9 mouse cellular contexts compared by ENCODE assay signal in the genomic region with DNA sequence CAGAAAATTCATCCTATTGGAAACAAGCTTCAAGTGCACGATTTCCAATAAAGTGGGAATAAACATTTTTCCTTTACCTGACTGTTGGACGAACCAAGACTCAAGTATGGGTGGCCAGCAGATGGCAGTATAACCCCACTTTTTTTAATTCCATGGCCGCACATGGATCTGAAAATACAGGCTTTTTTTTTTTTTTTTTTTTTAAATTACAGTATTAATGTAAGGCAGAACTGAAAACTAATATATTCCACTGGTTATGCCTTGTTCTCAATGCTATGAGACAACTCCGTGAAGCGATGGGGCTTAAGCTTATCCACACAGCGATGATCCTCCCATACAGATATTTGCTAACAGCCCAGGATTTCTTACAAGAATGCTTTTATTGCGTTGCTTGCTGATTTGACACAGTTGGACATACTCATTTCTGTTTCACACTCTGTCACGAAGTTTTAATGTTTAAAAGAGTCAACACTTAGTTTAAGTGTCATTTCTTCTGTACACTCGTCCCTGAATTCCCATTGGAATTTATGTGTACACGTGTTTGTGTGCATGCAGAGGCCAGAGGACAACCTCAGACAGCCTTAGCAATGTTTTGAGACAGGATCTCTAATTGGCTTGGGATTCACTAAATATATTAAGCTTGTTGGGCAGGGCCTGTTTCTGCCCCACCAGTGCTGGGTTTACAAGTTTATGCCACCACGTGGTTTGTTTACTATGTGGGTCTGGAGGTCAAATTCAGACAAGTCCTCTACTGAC.
DNase-seq lines count a peak whose midpoint lies in the region; ATAC-seq lines count a peak whose summit lies in the region.
"Had no signal": no experiment of that assay in that cellular context is flagged by ENCODE, and none has a peak within 500 bp of the region (broad histone marks: within the 10 kb centered on the region; RNA-seq: fewer than 3 reads in every experiment).

No protein-coding gene starts in this region.

- no peak overlapping the region for H3K4me2 ChIP-seq in forebrain, embryonic 15.5 days (replicated peaks)
- no peak overlapping the region for H3K4me2 ChIP-seq in neural tube, embryonic 12.5 days (replicated peaks)
- H3K4me2 ChIP-seq: heart, embryonic 13.5 days had no signal

- peak; percentile 8 for DNase-seq in adrenal gland, postnatal 25 days
- DNase-seq in adrenal gland, adult 2 months, result no peak
- DNase-seq in testis, postnatal 10 days (ENCODE audit: low spot score), result peak; percentile 50
- DNase-seq in testis, postnatal 14 days (ENCODE audit: low spot score), result no peak
- peak; percentile 11 to 43 for DNase-seq in layer of hippocampus, postnatal 14 days (ENCODE audit: low spot score in 2 of 2)

- no peak overlapping the region for H3K9ac ChIP-seq in forebrain, embryonic 15.5 days (replicated peaks)
- no peak overlapping the region for H3K9ac ChIP-seq in neural tube, embryonic 12.5 days
- H3K9ac ChIP-seq: heart, embryonic 13.5 days had no signal

- H3K27ac ChIP-seq in forebrain, embryonic 15.5 days (replicated peaks), result no peak overlapping the region
- no peak overlapping the region for H3K27ac ChIP-seq in neural tube, embryonic 12.5 days
- H3K27ac ChIP-seq: heart, embryonic 13.5 days had no signal

- no peaks in the 10 kb centered on the region for H3K9me3 ChIP-seq in forebrain, embryonic 15.5 days
- no peaks in the 10 kb centered on the region for H3K9me3 ChIP-seq in neural tube, embryonic 12.5 days
- H3K9me3 ChIP-seq: heart, embryonic 13.5 days had no signal

- WGBS in forebrain, embryonic 15.5 days, result 41% methylated on average over 11 of the region's 11 CpGs
- 50% methylated on average over 11 of the region's 11 CpGs for WGBS in neural tube, embryonic 12.5 days

- peaks cover 3% of the 10 kb centered on the region; the same call in 1 of the 2 replicates for H3K4me1 ChIP-seq in forebrain, embryonic 15.5 days
- no peaks in the 10 kb centered on the region for H3K4me1 ChIP-seq in neural tube, embryonic 12.5 days
- H3K4me1 ChIP-seq: heart, embryonic 13.5 days had no signal

- no peaks in the 10 kb centered on the region for H3K36me3 ChIP-seq in forebrain, embryonic 15.5 days
- no peaks in the 10 kb centered on the region for H3K36me3 ChIP-seq in neural tube, embryonic 12.5 days
- H3K36me3 ChIP-seq: heart, embryonic 13.5 days had no signal

- no peak overlapping the region for H3K4me3 ChIP-seq in forebrain, embryonic 15.5 days
- H3K4me3 ChIP-seq in neural tube, embryonic 12.5 days, result no peak overlapping the region
- H3K4me3 ChIP-seq: heart, embryonic 13.5 days had no signal

- ATAC-seq in forebrain, embryonic 15.5 days (replicated peaks), result peak; percentile 73
- peak; percentile 70; the same call in 1 of the 2 replicates for ATAC-seq in neural tube, embryonic 12.5 days (ENCODE audit: low FRiP score, low read depth)
- ATAC-seq in megakaryocyte-erythroid progenitor cell, adult 5-6 weeks (replicated peaks; ENCODE audit: low FRiP score, low TSS enrichment, poor library complexity, severe bottlenecking), result no peak

- H3K27me3 ChIP-seq in forebrain, embryonic 15.5 days, result no peaks in the 10 kb centered on the region
- H3K27me3 ChIP-seq in neural tube, embryonic 12.5 days (replicated peaks), result no peaks in the 10 kb centered on the region
- H3K27me3 ChIP-seq: heart, embryonic 13.5 days had no signal

Comparison
In these comparisons a context has a peak if more than half of its experiments do, and no peak if none do; other contexts are left out.
1. DNase-seq: peak in adrenal gland, postnatal 25 days (single experiment), testis, postnatal 10 days (single experiment) and layer of hippocampus, postnatal 14 days (2 of 2); none in adrenal gland, adult 2 months (single experiment) and testis, postnatal 14 days (single experiment).